Mouse (Mus musculus): ENCODE data around the gene Car10. TPM values are rescaled to one million over a fixed set of nuclear protein-coding genes. Genes with fewer than 3 reads are reported as not detected.

The Car10 gene
- polyA plus RNA-seq, 1 experiment from 2014 or later = 3.6 TPM

DNA sequence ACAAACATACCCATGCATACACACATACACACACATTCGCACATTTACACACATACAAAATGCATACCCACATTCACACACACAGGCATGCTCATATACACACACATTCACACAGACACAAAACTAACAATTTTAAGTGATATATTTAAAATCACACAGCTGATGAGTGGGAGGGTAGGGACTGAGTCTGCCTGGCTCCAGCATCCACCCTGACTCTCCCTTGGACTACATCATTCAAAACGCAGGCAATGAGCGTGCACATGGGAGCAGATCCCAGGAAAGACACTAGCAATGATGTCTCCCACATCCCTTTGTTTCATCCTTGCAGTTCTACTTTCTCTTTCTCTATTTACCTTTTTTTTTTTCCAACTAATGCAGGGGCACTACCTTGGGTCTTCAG is 548.4 kb downstream of the Car10 start:
- Histone ChIP-seq H3K36me3 (ENCODE audit: control insufficient read depth, insufficient read depth, low read length) (no peaks in the 10 kb centered on the region), H3K9ac (ENCODE audit: low read length) (no peak overlapping the region), H3K27me3 (ENCODE audit: control insufficient read depth, insufficient read depth, low read length) (no peaks in the 10 kb centered on the region), H3K9me3 (ENCODE audit: control insufficient read depth, low read length) (no peaks in the 10 kb centered on the region), H3K4me1 (ENCODE audit: control insufficient read depth, insufficient read depth, low read length) (no peaks in the 10 kb centered on the region), H3K27ac (ENCODE audit: low read depth, low read length) (no peak overlapping the region), H3K4me2 (ENCODE audit: low read depth) (no peak overlapping the region), H3K4me3 (ENCODE audit: low read depth, low read length) (no peak overlapping the region)
- DNase-seq (ENCODE audit: low spot score) (no peak), ATAC-seq (ENCODE audit: insufficient read depth, low FRiP score, low TSS enrichment) (no peak)
- WGBS = 93% methylated on average over 3 of the region's 3 CpGs
